Mouse (Mus musculus) hindlimb bud, embryonic 11.5 days (tissue): ENCODE measurements around the gene Dnajc6.

Experiments used
- DNase-seq: peaks from one replicate; pipeline ENCODE4 v3.0.0-alpha.2; 2012; ENCODE audit warnings: low read depth, low spot score; ENCODE audit errors: extremely low spot score

Gene Dnajc6

GRCm38 (mm10) chr4:101684821-101685220 lies 188.4 kb downstream of the Dnajc6 start:
- DNase-seq = no peak

DNA sequence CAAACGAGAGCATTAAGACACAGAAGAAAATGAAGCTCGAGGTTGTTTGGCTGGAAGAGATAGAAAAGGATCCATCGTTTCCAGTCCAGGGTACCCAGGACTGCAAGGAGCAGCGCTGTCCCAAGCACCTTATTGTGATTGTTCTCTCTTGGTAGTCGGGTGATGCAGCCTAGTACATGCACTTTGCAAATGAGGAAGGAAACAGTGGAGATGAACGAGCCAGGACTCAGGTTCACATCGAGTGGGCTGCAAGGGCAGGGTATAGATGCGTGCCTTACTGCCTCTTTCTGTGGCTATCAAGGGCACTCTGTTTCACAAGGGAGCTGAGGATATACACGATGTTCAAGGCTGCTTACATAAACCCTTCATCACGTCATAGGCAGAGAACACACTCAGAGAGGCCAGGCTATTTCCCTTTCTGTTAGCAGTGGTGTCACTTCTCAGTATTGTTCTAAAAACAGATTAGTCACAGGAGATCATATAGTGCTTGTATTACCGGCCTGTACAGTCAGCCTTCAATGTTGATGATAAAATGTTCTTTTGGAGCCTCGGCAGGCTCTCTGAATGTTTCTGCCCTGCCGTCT lies 189.9 kb downstream of the Dnajc6 start:
- no peak for DNase-seq

DNA sequence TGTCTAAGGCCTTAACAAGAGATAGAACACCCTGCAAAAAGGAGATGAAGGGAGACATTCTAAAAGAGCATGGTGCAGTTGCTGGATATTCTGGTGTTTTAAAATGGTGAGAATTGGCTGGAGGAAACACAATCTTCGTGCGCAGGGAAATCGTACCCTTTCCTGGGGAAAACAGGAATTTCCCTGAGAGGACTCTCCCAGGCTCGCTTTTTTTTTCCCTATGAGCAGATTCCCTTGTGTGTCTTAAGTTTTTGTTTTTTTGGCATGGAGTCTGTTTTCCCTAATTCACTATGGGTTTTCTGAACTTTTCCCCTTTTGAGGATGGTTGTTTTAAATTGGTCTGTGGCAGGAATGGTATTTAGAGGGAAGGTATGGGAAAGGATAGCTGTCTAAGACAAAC lies 192.8 kb downstream of the Dnajc6 start:
- DNase-seq = no peak

- no peak for DNase-seq
Measured at GRCm38 (mm10) chr4:101689645-101690044, 193.2 kb downstream of the Dnajc6 start.
